Mouse (Mus musculus): ENCODE data around the gene Pfdn5. TPM values are rescaled to one million over a fixed set of nuclear protein-coding genes. Genes with fewer than 3 reads are reported as not detected.

The Pfdn5 gene
- polyA plus RNA-seq, 1 experiment from 2014 or later, result 490 TPM

DNA sequence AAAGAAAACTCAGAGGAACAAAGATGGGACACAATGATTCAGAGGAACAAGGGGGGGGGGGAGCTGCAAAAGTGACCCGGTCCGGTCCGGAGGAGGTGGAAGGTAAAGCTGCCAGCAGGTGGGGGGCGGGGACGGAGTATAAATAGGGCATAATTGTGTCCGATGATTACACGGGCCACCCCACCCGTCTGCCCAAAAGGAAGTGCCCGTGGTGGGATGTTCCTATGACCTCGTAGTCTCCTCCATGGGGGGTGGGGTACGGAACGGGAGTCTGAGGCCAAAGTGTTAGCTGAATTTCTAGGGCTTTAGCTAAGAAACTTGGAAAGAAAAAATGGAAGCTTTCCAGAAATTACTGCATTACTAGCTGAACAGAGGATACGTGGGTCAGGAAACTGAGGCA lies 44.1 kb downstream of the Pfdn5 start:
- peak overlapping the region; percentile 46; the same call in 1 of the 2 replicates for H3K4me2 ChIP-seq (ENCODE audit: low read depth, severe bottlenecking)

DNA sequence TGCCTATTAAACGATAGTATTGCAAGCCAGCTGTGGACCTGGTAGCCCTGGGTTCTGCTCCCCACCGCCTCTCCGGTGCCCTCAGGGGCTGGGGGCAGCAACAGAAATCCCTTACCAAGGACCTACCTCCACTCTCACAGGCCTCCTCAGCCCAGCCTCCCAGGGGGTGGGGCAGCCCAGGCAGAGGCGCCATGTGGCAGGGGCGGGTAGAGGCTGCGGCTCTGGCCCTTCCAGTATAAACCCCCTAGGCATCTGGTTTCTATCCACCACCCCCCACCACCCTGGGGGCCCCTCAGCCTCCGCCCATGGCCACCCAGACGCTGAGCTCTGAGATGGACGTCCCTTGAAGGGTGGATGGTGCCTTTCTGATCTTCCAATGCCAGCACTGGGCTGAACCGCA lies 44.8 kb downstream of the Pfdn5 start:
- WGBS, result 0% methylated on average over 10 of the region's 10 CpGs
- H3K9ac ChIP-seq (ENCODE audit: low read length), result peak overlapping the region; percentile 55

More for the DNA sequence above, 44.1 kb downstream of the Pfdn5 start:
- ATAC-seq (ENCODE audit: insufficient number of reproducible peaks, low FRiP score, low TSS enrichment, low read depth) (no peak), DNase-seq (ENCODE audit: low spot score) (no peak)
- H3K4me1 ChIP-seq (ENCODE audit: control insufficient read depth, insufficient read depth, low read length), result peaks cover 21% of the 10 kb centered on the region
- H3K9me3 ChIP-seq (ENCODE audit: control insufficient read depth, low read length), result no peaks in the 10 kb centered on the region
- no peak overlapping the region for H3K4me3 ChIP-seq (ENCODE audit: low read depth, low read length)
- H3K27ac ChIP-seq (replicated peaks; ENCODE audit: low read depth, low read length), result peak overlapping the region; percentile 9; the same call in 1 of the 2 replicates
- H3K36me3 ChIP-seq (ENCODE audit: control insufficient read depth, insufficient read depth, low read length), result no peaks in the 10 kb centered on the region
- no peak overlapping the region for H3K9ac ChIP-seq (ENCODE audit: low read length)
- WGBS, result 14% methylated on average over 13 of the region's 13 CpGs
- H3K27me3 ChIP-seq (ENCODE audit: control insufficient read depth, insufficient read depth, low read length), result no peaks in the 10 kb centered on the region

DNA sequence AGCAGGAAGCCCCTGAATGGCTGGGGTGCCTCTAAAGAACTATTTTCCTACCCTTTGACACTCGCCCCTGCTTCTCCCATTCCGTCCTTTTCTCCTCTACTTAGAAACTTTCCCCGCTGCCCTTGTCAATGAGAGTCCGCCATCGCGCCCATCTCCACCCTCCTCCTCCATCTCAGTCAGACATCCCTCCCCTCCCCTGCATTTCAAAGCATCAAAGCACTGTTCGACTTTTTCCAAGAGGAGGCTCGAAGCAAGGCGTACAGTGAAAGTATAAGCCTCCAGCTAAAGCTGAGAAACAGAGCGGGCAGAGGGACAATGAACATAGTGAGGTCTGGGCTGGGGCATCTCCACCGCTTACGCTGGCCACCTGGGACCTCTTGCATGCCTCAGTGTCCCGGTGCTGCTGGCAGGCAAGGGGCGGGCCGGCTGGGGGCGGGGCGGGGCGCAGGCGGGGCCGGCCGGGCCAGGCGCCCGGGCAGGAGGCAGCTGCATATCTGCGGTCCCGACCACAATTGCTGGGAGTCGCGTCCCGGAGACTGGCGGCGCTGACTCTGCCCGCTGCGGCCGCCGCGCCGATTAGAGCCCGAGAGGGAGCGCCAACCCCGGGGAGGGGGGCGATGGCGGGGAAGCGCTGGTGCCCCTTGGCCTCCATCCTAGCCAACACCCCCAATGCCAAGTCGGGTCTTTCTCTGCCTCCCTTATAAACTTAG lies 50.7 kb downstream of the Pfdn5 start:
- Histone ChIP-seq H3K36me3 (ENCODE audit: control insufficient read depth, insufficient read depth, low read length) (no peaks in the 10 kb centered on the region; the same call in 1 of the 2 replicates), H3K9me3 (ENCODE audit: control insufficient read depth, low read length) (no peaks in the 10 kb centered on the region), H3K27me3 (ENCODE audit: control insufficient read depth, insufficient read depth, low read length) (no peaks in the 10 kb centered on the region), H3K27ac (replicated peaks; ENCODE audit: low read depth, low read length) (peak overlapping the region; percentile 36), H3K4me2 (ENCODE audit: low read depth, severe bottlenecking) (peak overlapping the region; percentile 88), H3K4me1 (ENCODE audit: control insufficient read depth, insufficient read depth, low read length) (peaks cover 14% of the 10 kb centered on the region), H3K9ac (ENCODE audit: low read length) (peak overlapping the region; percentile 60), H3K4me3 (ENCODE audit: low read depth, low read length) (peak overlapping the region; percentile 37)
- ATAC-seq (ENCODE audit: insufficient number of reproducible peaks, low FRiP score, low TSS enrichment, low read depth) (peak; percentile 74), DNase-seq (ENCODE audit: low spot score) (peak; percentile 80)
- WGBS, result under 1% methylated on average over 43 of the region's 43 CpGs

More for the DNA sequence above, 44.8 kb downstream of the Pfdn5 start:
- no peaks in the 10 kb centered on the region for H3K36me3 ChIP-seq (ENCODE audit: control insufficient read depth, insufficient read depth, low read length)
- ATAC-seq (ENCODE audit: insufficient number of reproducible peaks, low FRiP score, low TSS enrichment, low read depth) (peak; percentile 81), DNase-seq (ENCODE audit: low spot score) (peak; percentile 80)
- H3K4me2 ChIP-seq (ENCODE audit: low read depth, severe bottlenecking), result peak overlapping the region; percentile 46
- peak overlapping the region; percentile 9; the same call in 1 of the 2 replicates for H3K27ac ChIP-seq (replicated peaks; ENCODE audit: low read depth, low read length)
- no peaks in the 10 kb centered on the region for H3K9me3 ChIP-seq (ENCODE audit: control insufficient read depth, low read length)
- H3K27me3 ChIP-seq (ENCODE audit: control insufficient read depth, insufficient read depth, low read length), result no peaks in the 10 kb centered on the region
- H3K4me3 ChIP-seq (ENCODE audit: low read depth, low read length), result no peak overlapping the region
- H3K4me1 ChIP-seq (ENCODE audit: control insufficient read depth, insufficient read depth, low read length), result peaks cover 21% of the 10 kb centered on the region

DNA sequence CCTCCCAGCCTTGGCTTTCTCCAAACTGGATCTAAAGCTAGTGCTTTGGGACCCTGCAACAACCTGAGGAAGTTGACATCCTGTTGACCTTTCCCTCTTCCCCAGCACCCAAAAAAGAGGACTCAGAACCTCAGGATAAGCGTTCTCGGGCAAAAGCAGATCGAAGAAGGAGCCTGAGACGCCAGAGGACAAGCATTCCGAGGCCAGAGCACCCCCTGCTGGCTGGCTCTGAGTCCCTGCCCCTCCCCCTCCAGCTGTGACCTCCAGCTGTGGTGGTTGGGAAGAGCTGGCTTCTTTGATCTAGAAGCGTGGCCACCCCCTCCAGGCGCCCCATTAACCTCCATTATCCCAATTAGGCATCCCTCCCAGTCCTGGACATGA lies 51.2 kb downstream of the Pfdn5 start:
- peak; percentile 95 for DNase-seq (ENCODE audit: low spot score)
- peak; percentile 66 for ATAC-seq (ENCODE audit: insufficient number of reproducible peaks, low FRiP score, low TSS enrichment, low read depth)
- 0% methylated on average over 7 of the region's 7 CpGs for WGBS

DNA sequence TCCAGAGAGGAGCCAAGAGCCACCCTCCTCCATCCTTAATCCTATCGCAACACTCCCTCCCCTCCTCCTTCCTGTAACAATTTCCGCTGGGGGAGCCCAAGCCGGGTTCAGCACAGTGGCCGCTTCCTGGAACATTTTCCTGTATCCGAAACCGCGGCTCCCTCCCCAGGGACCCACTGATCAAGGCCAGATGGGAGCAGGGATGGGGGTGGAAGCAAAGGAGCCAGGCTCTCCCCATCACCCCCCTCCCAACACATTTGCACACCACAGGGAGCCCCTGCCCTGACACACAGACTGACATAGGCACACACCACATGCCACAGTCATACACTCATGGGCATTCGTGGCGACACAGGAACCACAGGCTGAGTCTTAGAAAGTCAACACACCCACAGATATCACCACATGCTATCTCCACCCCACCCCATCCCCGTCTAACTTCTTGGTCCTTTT lies 51.9 kb downstream of the Pfdn5 start:
- H3K27me3 ChIP-seq (ENCODE audit: control insufficient read depth, insufficient read depth, low read length), result no peaks in the 10 kb centered on the region
- peak overlapping the region; percentile 36 for H3K27ac ChIP-seq (replicated peaks; ENCODE audit: low read depth, low read length)
- peaks cover 14% of the 10 kb centered on the region for H3K4me1 ChIP-seq (ENCODE audit: control insufficient read depth, insufficient read depth, low read length)
- 4% methylated on average over 10 of the region's 10 CpGs for WGBS
- DNase-seq (ENCODE audit: low spot score) (peak; percentile 73), ATAC-seq (ENCODE audit: insufficient number of reproducible peaks, low FRiP score, low TSS enrichment, low read depth) (peak; percentile 33; the same call in 1 of the 2 replicates)
- H3K9me3 ChIP-seq (ENCODE audit: control insufficient read depth, low read length), result no peaks in the 10 kb centered on the region
- H3K9ac ChIP-seq (ENCODE audit: low read length), result 0 out of 2 replicates have a peak overlapping the region, but pooled peaks have one; percentile 0
- H3K4me3 ChIP-seq (ENCODE audit: low read depth, low read length), result peak overlapping the region; percentile 37; the same call in 1 of the 2 replicates
- peak overlapping the region; percentile 88 for H3K4me2 ChIP-seq (ENCODE audit: low read depth, severe bottlenecking)
- no peaks in the 10 kb centered on the region; the same call in 1 of the 2 replicates for H3K36me3 ChIP-seq (ENCODE audit: control insufficient read depth, insufficient read depth, low read length)

More for the DNA sequence above, 51.2 kb downstream of the Pfdn5 start:
- no peaks in the 10 kb centered on the region for H3K9me3 ChIP-seq (ENCODE audit: control insufficient read depth, low read length)
- peak overlapping the region; percentile 36 for H3K27ac ChIP-seq (replicated peaks; ENCODE audit: low read depth, low read length)
- H3K4me3 ChIP-seq (ENCODE audit: low read depth, low read length), result peak overlapping the region; percentile 37
- H3K4me1 ChIP-seq (ENCODE audit: control insufficient read depth, insufficient read depth, low read length), result peaks cover 14% of the 10 kb centered on the region
- no peaks in the 10 kb centered on the region; the same call in 1 of the 2 replicates for H3K36me3 ChIP-seq (ENCODE audit: control insufficient read depth, insufficient read depth, low read length)
- peak overlapping the region; percentile 88 for H3K4me2 ChIP-seq (ENCODE audit: low read depth, severe bottlenecking)
- H3K27me3 ChIP-seq (ENCODE audit: control insufficient read depth, insufficient read depth, low read length), result no peaks in the 10 kb centered on the region
- peak overlapping the region; percentile 60 for H3K9ac ChIP-seq (ENCODE audit: low read length)

Other genes starting within 250 kb of the Pfdn5 start
- gene Tns2, start 225.7 kb upstream of the Pfdn5 start, polyA plus RNA-seq (2014; fragmentation: Nextera tagmentation; extraction: Ambion mirVana), result 14.6 and 15.6 TPM in 2 replicates
- gene Spryd3, start 189.9 kb upstream of the Pfdn5 start, polyA plus RNA-seq (2014; fragmentation: Nextera tagmentation; extraction: Ambion mirVana), result 7.2 and 10.0 TPM in 2 replicates
- 0.17 and 0.57 TPM in 2 replicates for gene Igfbp6, start 181.8 kb upstream of the Pfdn5 start, polyA plus RNA-seq (2014; fragmentation: Nextera tagmentation; extraction: Ambion mirVana)
- gene Soat2, start 175.6 kb upstream of the Pfdn5 start, polyA plus RNA-seq (2014; fragmentation: Nextera tagmentation; extraction: Ambion mirVana), result 0.09 and 0.24 TPM in 2 replicates
- gene Zfp740, start 122.9 kb upstream of the Pfdn5 start, polyA plus RNA-seq (2014; fragmentation: Nextera tagmentation; extraction: Ambion mirVana), result 67.5 and 71.1 TPM in 2 replicates
- 37.3 and 37.5 TPM in 2 replicates for gene Csad, start 121.4 kb upstream of the Pfdn5 start, polyA plus RNA-seq (2014; fragmentation: Nextera tagmentation; extraction: Ambion mirVana)
- gene Itgb7, start 94.2 kb upstream of the Pfdn5 start, polyA plus RNA-seq (2014; fragmentation: Nextera tagmentation; extraction: Ambion mirVana), result 0.57 and 0.71 TPM in 2 replicates
- gene Rarg, start 68.6 kb upstream of the Pfdn5 start, polyA plus RNA-seq (2014; fragmentation: Nextera tagmentation; extraction: Ambion mirVana), result 118 and 119 TPM in 2 replicates
- 0.88 and 1.1 TPM in 2 replicates for gene Gm9918, start 55.6 kb upstream of the Pfdn5 start, polyA plus RNA-seq (2014; fragmentation: Nextera tagmentation; extraction: Ambion mirVana)
- gene Mfsd5, start 46.7 kb upstream of the Pfdn5 start, polyA plus RNA-seq (2014; fragmentation: Nextera tagmentation; extraction: Ambion mirVana), result 58.5 and 62.8 TPM in 2 replicates
- gene Espl1, start 29.9 kb upstream of the Pfdn5 start, polyA plus RNA-seq (2014; fragmentation: Nextera tagmentation; extraction: Ambion mirVana), result 43.3 and 46.9 TPM in 2 replicates
- 122 and 133 TPM in 2 replicates for gene Myg1, start 5.6 kb downstream of the Pfdn5 start, polyA plus RNA-seq (2014; fragmentation: Nextera tagmentation; extraction: Ambion mirVana)
- gene Aaas, start 24.7 kb downstream of the Pfdn5 start, polyA plus RNA-seq (2014; fragmentation: Nextera tagmentation; extraction: Ambion mirVana), result 115 and 116 TPM in 2 replicates
- gene Sp7, start 41.1 kb downstream of the Pfdn5 start, polyA plus RNA-seq (2014; fragmentation: Nextera tagmentation; extraction: Ambion mirVana), result 1.7 and 2.3 TPM in 2 replicates
- gene Sp1, start 80.0 kb downstream of the Pfdn5 start, polyA plus RNA-seq (2014; fragmentation: Nextera tagmentation; extraction: Ambion mirVana), result 11.8 and 13.3 TPM in 2 replicates
- gene Amhr2, start 119.3 kb downstream of the Pfdn5 start, polyA plus RNA-seq (2014; fragmentation: Nextera tagmentation; extraction: Ambion mirVana), result not detected in 2 replicates
- 79.5 and 80.9 TPM in 2 replicates for gene Prr13, start 132.9 kb downstream of the Pfdn5 start, polyA plus RNA-seq (2014; fragmentation: Nextera tagmentation; extraction: Ambion mirVana)
- gene Pcbp2, start 144.4 kb downstream of the Pfdn5 start, polyA plus RNA-seq (2014; fragmentation: Nextera tagmentation; extraction: Ambion mirVana), result 284 and 287 TPM in 2 replicates
- gene Gm10337, start 177.6 kb downstream of the Pfdn5 start, polyA plus RNA-seq (2014; fragmentation: Nextera tagmentation; extraction: Ambion mirVana), result 6.1 TPM in 1 of 2 replicates, not detected in the other
- gene Map3k12, start 190.9 kb downstream of the Pfdn5 start, polyA plus RNA-seq (2014; fragmentation: Nextera tagmentation; extraction: Ambion mirVana), result 14.3 and 18.2 TPM in 2 replicates
- 109 and 110 TPM in 2 replicates for gene Tarbp2, start 192.1 kb downstream of the Pfdn5 start, polyA plus RNA-seq (2014; fragmentation: Nextera tagmentation; extraction: Ambion mirVana)
- 1.6 and 2.2 TPM in 2 replicates for gene Npff, start 198.8 kb downstream of the Pfdn5 start, polyA plus RNA-seq (2014; fragmentation: Nextera tagmentation; extraction: Ambion mirVana)

Data from limb, embryonic 11.5 days (tissue).